Mouse (Mus musculus) frontal cortex, postnatal 36 days (tissue): Measurements from ENCODE around the gene Ap1g2.
A peak's percentile ranks its signal among the peaks of the same experiment; 100 is the strongest.

Experiments used
- DNase-seq, 2 experiments: peaks; one replicate each; pipeline ENCODE4 v3.0.0; 2022; ENCODE audit warnings: low spot score in 2 of 2

The Ap1g2 gene

GRCm38 (mm10) chr14:55089199-55089947 is 17.0 kb downstream of the Ap1g2 start:
- peak in 1 of 2 experiments; percentile 73 for DNase-seq

GRCm38 (mm10) chr14:55086009-55086514 is 20.3 kb downstream of the Ap1g2 start:
- no peak for DNase-seq

GRCm38 (mm10) chr14:55085324-55086008 is 20.9 kb downstream of the Ap1g2 start:
- no peak for DNase-seq

- no peak for DNase-seq
Observed at GRCm38 (mm10) chr14:55083481-55083880, 22.9 kb downstream of the Ap1g2 start.

GRCm38 (mm10) chr14:55081105-55081504 is 25.3 kb downstream of the Ap1g2 start:
- no peak for DNase-seq

GRCm38 (mm10) chr14:55079214-55079970 is 27.0 kb downstream of the Ap1g2 start:
- DNase-seq: peak; percentile 73 to 76

- no peak for DNase-seq
Observed at GRCm38 (mm10) chr14:55078366-55078989, 27.9 kb downstream of the Ap1g2 start.

- DNase-seq: no peak
Observed at GRCm38 (mm10) chr14:55077481-55078365, 28.7 kb downstream of the Ap1g2 start.

GRCm38 (mm10) chr14:55076956-55077355 is 29.4 kb downstream of the Ap1g2 start:
- DNase-seq: no peak

- peak; percentile 79 to 80 for DNase-seq
Observed at GRCm38 (mm10) chr14:55076224-55076623, 30.2 kb downstream of the Ap1g2 start.

- DNase-seq: no peak
Observed at GRCm38 (mm10) chr14:55074416-55074815, 32.0 kb downstream of the Ap1g2 start.

- no peak for DNase-seq
Observed at GRCm38 (mm10) chr14:55071756-55072155, 34.6 kb downstream of the Ap1g2 start.

GRCm38 (mm10) chr14:55066042-55066441 is 40.4 kb downstream of the Ap1g2 start:
- DNase-seq: no peak

GRCm38 (mm10) chr14:55065391-55065790 is 41.0 kb downstream of the Ap1g2 start:
- DNase-seq: no peak

- no peak for DNase-seq
Observed at GRCm38 (mm10) chr14:55064481-55065370, 41.7 kb downstream of the Ap1g2 start.

GRCm38 (mm10) chr14:55063581-55064381 is 42.6 kb downstream of the Ap1g2 start:
- DNase-seq: no peak

GRCm38 (mm10) chr14:55063117-55063516 is 43.3 kb downstream of the Ap1g2 start:
- no peak for DNase-seq

GRCm38 (mm10) chr14:55062626-55063025 is 43.8 kb downstream of the Ap1g2 start:
- DNase-seq: no peak

- no peak for DNase-seq
Observed at GRCm38 (mm10) chr14:55061845-55062244, 44.5 kb downstream of the Ap1g2 start.
